Mouse (Mus musculus) skeletal muscle tissue, adult 2 months (tissue): Measurements from ENCODE around the gene Hbb-bt.
"Not testable (repeated sequence)": the region's sequence is repeated elsewhere in the genome, so short reads cannot be mapped to it uniquely, and the experiment has no call there.

Experiments used
- DNase-seq: peaks from one replicate; pipeline ENCODE4 v3.0.0-alpha.2; 2012; ENCODE audit warnings: low read depth, low spot score

The Hbb-bt gene

DNA sequence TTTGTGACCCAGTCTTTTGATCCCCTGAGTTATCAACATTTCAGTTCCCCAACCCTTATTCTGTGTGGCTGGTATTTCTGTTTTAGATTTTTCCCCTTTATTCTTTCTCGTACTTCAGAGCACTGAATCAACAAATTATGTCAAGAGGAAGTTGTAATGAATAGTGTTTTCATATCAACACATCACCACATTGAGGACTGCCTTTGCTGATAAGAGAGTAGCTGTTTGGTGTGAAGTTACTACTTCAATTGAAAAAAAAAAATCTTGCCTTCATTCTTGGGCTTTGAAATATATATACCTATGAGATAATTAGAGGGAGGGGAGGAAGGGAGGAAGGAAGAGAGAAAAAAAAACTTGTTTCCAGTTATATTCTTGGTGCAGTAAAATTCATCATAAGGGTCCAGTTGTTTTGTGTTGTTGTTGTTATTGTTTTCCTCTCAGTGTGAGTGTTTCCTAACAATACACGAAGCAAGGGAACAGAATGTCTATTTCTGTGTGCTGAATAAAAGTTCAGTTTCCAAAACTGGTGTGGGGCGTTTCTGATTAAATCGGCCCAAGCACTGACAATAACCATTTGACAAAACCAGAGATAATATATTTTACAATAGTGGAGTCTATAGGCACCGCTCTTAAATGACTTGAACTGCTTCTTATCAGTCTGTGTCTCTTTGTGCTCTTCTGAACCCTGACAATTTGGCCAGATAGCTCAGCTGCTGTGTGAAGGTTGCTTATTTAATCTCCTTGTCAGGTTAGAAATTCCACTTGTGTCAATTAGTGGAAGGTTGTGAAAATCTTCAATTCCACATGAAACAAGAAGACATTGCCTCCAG lies 4.6 kb downstream of the Hbb-bt start:
- no peak for DNase-seq

DNA sequence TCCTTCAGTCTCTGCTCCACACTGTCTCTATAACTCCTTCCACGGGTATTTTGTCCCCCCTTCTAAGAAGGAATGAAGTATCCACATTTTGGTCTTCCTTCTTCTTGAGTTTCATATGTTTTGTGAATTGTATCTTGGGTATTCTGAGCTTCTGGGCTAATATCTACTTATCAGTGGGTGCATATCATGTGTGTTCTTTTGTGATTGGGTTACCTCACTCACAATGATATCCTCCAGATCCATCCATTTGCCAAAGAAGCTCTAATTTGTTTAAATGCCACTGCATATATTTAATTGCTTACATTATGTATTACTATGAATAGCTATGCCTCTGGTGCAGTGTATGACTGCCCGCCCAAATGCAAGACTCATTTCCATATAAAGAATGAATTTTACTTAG lies 5.7 kb downstream of the Hbb-bt start:
- DNase-seq, result not testable (repeated sequence)

DNA sequence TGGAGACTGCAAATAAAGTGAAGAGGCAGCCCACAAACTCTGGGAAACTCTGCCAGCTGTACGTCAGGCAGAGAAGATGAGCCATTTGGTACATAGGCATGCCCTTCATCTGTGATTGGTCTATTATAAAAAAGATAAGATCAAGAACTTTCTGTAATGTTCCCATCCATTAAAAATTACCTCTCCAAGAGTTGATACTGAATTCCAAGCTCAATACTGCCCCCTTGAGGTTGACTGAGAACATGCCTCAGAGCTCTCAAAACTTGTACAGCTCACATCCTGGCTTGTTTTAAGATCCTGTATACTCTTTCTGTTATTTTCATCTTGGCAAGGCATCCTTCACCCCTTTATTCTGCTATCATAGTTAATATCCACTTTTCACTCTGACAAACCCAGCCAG lies 6.9 kb downstream of the Hbb-bt start:
- DNase-seq, result no peak

DNA sequence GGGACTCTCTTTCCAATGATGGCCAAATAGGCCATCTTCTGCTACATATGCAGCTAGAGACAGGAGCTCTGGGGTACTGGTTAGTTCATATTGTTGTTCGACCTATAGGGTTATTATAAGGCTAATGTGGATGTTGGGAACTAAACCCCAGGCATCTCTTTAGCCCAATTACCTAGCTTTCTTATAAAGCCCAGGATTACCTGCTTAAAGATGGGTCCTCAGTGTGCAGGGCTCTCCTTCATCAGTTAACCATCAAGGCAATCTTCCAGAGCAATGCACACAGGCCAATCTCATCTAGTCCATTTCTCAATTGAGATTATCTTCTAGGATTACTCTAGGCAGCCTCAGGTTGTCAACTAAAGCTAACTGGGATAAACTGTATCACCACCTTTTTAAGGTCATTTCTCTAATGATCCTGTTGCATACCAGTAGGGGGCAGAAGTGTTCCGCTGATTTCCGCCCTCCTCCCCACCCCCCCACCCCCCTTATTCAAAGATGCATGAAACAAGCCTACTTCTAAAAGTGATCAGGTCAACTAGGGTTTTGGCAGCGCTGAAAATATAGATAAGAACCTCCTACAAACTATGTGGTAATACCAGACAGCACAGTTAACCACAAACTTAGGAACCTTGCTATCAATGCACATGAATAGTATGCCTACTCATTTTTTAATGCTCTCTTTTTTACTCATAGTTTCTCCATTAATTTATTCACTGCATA lies 21.0 kb downstream of the Hbb-bt start:
- no peak for DNase-seq

DNA sequence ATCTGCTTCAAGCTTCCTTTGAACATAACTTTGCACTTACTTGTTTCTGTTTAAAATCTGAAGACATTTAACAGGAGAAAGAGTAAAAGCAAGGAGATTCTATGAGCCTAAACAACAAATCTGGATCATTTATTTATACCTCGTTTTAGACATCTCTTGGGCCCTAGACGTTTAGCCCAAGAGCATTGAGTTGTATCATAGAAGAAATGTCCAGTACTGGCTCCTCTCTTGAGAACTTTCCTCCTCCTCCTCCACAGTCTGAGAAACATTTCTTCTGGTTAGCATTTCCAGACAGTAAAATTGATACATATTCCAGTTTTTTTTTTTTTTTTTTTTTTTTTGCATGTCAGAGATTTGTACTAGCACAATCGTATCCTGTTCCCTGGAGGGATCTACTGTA lies 22.1 kb downstream of the Hbb-bt start, which contains the start of gene Olfr67:
Olfr67 (minus strand) TSS at position 101 of the 400 bp plus-strand sequence.
- no peak for DNase-seq

DNA sequence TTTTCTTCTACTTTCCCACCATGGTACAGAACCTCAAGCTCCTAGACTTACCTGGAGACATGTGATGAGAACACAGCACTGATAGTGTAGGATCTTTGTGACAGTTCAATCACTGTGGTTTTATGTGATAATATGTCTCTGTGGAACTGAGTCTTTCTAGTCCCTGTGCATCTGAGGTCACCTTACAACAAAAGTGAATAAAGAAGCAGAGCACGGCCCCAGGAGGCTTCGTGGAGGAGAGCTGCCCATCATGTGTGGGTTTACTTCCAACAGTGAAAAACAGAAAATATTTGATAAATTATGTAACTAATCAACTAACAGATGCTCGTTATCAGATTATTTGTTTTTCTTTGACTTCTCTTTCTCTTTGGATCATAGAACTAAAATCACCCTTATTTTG lies 34.2 kb downstream of the Hbb-bt start, which contains the start of gene Olfr68:
Olfr68 (minus strand) TSS at position 101 of the 400 bp plus-strand sequence.
- no peak for DNase-seq

DNA sequence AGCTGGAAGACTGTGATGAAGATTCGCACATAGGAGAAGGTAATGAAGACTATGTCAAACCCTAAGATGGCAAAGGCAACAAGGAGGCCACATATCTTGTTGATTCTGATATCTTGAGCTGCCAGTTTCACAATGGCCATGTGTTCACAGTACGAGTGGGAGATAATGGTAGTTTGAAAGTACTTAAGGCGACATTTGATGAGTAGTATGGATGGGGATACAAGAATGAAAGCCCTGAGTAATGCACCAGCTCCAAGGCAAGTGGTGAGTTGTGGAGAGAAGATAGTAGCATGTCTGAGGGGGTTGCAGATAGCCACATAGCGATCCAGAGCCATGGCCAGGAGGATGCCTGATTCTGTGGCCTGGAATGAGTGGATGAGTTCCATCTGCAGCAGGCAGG lies 36.1 kb downstream of the Hbb-bt start:
- DNase-seq, result not testable (repeated sequence)

DNA sequence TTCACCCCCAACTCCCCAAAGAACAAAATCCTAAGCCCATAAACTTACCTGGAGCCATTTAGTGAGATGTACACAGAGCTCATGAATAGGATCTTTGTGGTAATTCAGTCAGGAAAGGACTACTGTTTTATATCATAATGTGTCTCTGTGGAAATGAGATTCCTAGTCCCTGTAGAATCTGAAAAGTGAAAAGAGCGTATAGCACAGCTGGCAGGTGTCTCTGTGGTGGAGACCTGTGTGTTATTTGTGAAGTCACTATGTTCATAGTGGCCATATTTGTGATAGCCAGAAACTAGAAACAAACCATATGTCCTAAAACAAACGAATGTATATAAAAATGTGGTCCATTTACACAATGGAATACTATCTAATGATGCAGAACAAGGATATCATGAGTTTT lies 42.3 kb downstream of the Hbb-bt start, which contains the start of gene Olfr69:
Olfr69 (minus strand) TSS at position 101 of the 400 bp plus-strand sequence.
- no peak for DNase-seq

DNA sequence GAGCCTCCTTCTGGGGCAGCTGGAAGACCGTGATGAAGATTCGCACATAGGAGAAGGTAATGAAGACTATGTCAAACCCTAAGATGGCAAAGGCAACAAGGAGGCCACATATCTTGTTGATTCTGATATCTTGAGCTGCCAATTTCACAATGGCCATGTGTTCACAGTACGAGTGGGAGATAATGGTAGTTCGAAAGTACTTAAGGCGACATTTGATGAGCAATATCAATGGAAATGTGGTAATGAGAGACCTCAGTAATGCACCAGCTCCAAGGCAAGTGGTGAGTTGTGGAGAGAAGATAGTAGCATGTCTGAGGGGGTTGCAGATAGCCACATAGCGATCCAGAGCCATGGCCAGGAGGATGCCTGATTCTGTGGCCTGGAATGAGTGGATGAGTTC lies 46.1 kb downstream of the Hbb-bt start:
- not testable (repeated sequence) for DNase-seq
